Mouse (Mus musculus) lung, postnatal 0 days (tissue): Measurements from ENCODE around the gene Snx21.

Experiments used
- CTCF ChIP-seq: IDR thresholded peaks from 2 replicates; pipeline ENCODE4 v1.5.1; 2016; ENCODE audit warnings: antibody characterized with exemption, mild to moderate bottlenecking
- EP300 ChIP-seq: IDR thresholded peaks from 2 replicates; pipeline ENCODE4 v1.6.1; 2016; ENCODE audit warnings: antibody characterized with exemption, mild to moderate bottlenecking, control low read depth

DNA sequence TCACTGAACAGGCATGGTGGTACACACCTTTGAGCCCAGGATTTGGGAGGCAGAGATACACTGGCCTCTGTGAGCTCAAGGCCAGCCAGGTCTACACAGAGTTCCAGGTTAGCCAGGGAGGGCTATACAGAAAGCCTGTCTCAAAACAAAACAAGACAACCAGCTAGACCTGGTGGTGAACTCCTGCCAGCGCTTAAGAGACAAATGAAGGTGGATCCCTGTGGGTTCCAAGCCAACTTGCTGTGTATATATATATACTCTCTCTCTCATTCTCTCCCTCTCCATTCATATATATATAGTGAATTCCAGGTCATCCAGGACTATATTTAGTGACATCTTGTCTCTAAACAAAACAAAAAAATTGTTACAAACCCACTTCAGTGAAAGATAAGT, 18.3 kb downstream of the Snx21 start:
- no peak for TF ChIP-seq CTCF
- no peak; the same call in 1 of the 2 replicates for TF ChIP-seq EP300
